Mouse (Mus musculus): ENCODE measurements at regions not wholly inside any gene's neighbourhood (a gene's known extent, or its start where the extent isn't known, plus 50 kb on each side); places are given as distances from the start of the nearest gene placed in this dataset.

- no peak overlapping the region for H3K9ac ChIP-seq
- no peaks in the 10 kb centered on the region for H3K36me3 ChIP-seq
- H3K4me3 ChIP-seq = no peak overlapping the region
- H3K4me1 ChIP-seq = peaks cover 66% of the 10 kb centered on the region
- ATAC-seq (ENCODE audit: insufficient number of reproducible peaks, insufficient read depth, low FRiP score, low TSS enrichment, low read depth) = no peak
- no peaks in the 10 kb centered on the region for H3K9me3 ChIP-seq
- WGBS = 88% methylated on average over 1 of the region's 1 CpGs
- no peak overlapping the region for H3K4me2 ChIP-seq
- peak overlapping the region; percentile 12; the same call in 1 of the 2 replicates for H3K27ac ChIP-seq
- H3K27me3 ChIP-seq = no peaks in the 10 kb centered on the region
These were observed 96.9 kb downstream of the Zfp36l1 start for GRCm38 (mm10) chr12:80015938-80016337.

GRCm38 (mm10) chr12:80014598-80014983 lies 98.2 kb downstream of the Zfp36l1 start:
- Histone ChIP-seq H3K4me2 (peak overlapping the region; percentile 49), H3K9me3 (no peaks in the 10 kb centered on the region), H3K36me3 (no peaks in the 10 kb centered on the region), H3K4me3 (peak overlapping the region; percentile 20; the same call in 1 of the 2 replicates), H3K9ac (peak overlapping the region; percentile 54), H3K4me1 (peaks cover 59% of the 10 kb centered on the region), H3K27me3 (no peaks in the 10 kb centered on the region), H3K27ac (peak overlapping the region; percentile 97)
- WGBS = 48% methylated on average over 7 of the region's 7 CpGs
- no peak for ATAC-seq (ENCODE audit: insufficient number of reproducible peaks, insufficient read depth, low FRiP score, low TSS enrichment, low read depth)

- no peaks in the 10 kb centered on the region for H3K9me3 ChIP-seq
- no peaks in the 10 kb centered on the region for H3K36me3 ChIP-seq
- H3K4me3 ChIP-seq = peak overlapping the region; percentile 20
- H3K4me2 ChIP-seq = peak overlapping the region; percentile 49
- 0 out of 2 replicates have a peak, but pooled peaks have one; percentile 53 for ATAC-seq (ENCODE audit: insufficient number of reproducible peaks, insufficient read depth, low FRiP score, low TSS enrichment, low read depth)
- H3K27ac ChIP-seq = peak overlapping the region; percentile 97
- H3K4me1 ChIP-seq = peaks cover 59% of the 10 kb centered on the region
- WGBS = 10% methylated on average over 14 of the region's 14 CpGs
- H3K9ac ChIP-seq = peak overlapping the region; percentile 54
- H3K27me3 ChIP-seq = no peaks in the 10 kb centered on the region
These were observed 98.8 kb downstream of the Zfp36l1 start for GRCm38 (mm10) chr12:80013904-80014597.

- Histone ChIP-seq H3K9ac (no peak overlapping the region), H3K27me3 (no peaks in the 10 kb centered on the region), H3K36me3 (no peaks in the 10 kb centered on the region), H3K9me3 (no peaks in the 10 kb centered on the region), H3K4me3 (no peak overlapping the region), H3K4me2 (peak overlapping the region; percentile 49), H3K4me1 (peaks cover 55% of the 10 kb centered on the region), H3K27ac (peak overlapping the region; percentile 97)
- 25% methylated on average over 6 of the region's 6 CpGs for WGBS
- no peak for ATAC-seq (ENCODE audit: insufficient number of reproducible peaks, insufficient read depth, low FRiP score, low TSS enrichment, low read depth)
These were observed 99.3 kb downstream of the Zfp36l1 start for GRCm38 (mm10) chr12:80013577-80013903.

GRCm38 (mm10) chr12:80011916-80012315 lies 100.9 kb downstream of the Zfp36l1 start:
- no peak for ATAC-seq (ENCODE audit: insufficient number of reproducible peaks, insufficient read depth, low FRiP score, low TSS enrichment, low read depth)
- 72% methylated on average over 6 of the region's 6 CpGs for WGBS
- no peak overlapping the region for H3K4me3 ChIP-seq
- H3K4me2 ChIP-seq = no peak overlapping the region
- no peak overlapping the region for H3K9ac ChIP-seq
- H3K27ac ChIP-seq = 0 out of 2 replicates have a peak overlapping the region, but pooled peaks have one; percentile 97
- no peaks in the 10 kb centered on the region for H3K27me3 ChIP-seq
- no peaks in the 10 kb centered on the region for H3K9me3 ChIP-seq
- H3K36me3 ChIP-seq = no peaks in the 10 kb centered on the region
- peaks cover 49% of the 10 kb centered on the region for H3K4me1 ChIP-seq

- Histone ChIP-seq H3K4me1 (peaks cover 42% of the 10 kb centered on the region), H3K27me3 (no peaks in the 10 kb centered on the region), H3K4me2 (no peak overlapping the region), H3K9me3 (no peaks in the 10 kb centered on the region), H3K9ac (no peak overlapping the region), H3K36me3 (no peaks in the 10 kb centered on the region), H3K4me3 (no peak overlapping the region), H3K27ac (no peak overlapping the region)
- WGBS = 92% methylated on average over 1 of the region's 1 CpGs
- no peak for ATAC-seq (ENCODE audit: insufficient number of reproducible peaks, insufficient read depth, low FRiP score, low TSS enrichment, low read depth)
These were observed 101.9 kb downstream of the Zfp36l1 start for GRCm38 (mm10) chr12:80010947-80011346.

GRCm38 (mm10) chr12:80010220-80010619 lies 102.6 kb downstream of the Zfp36l1 start:
- ATAC-seq (ENCODE audit: insufficient number of reproducible peaks, insufficient read depth, low FRiP score, low TSS enrichment, low read depth) = no peak
- H3K4me2 ChIP-seq = no peak overlapping the region
- no peak overlapping the region for H3K27ac ChIP-seq
- H3K4me3 ChIP-seq = no peak overlapping the region
- WGBS = 58% methylated on average over 2 of the region's 2 CpGs
- no peaks in the 10 kb centered on the region for H3K27me3 ChIP-seq
- H3K36me3 ChIP-seq = no peaks in the 10 kb centered on the region
- peaks cover 41% of the 10 kb centered on the region for H3K4me1 ChIP-seq
- no peaks in the 10 kb centered on the region for H3K9me3 ChIP-seq
- no peak overlapping the region for H3K9ac ChIP-seq

- peak; percentile 52; the same call in 1 of the 2 replicates for ATAC-seq (ENCODE audit: insufficient number of reproducible peaks, insufficient read depth, low FRiP score, low TSS enrichment, low read depth)
- Histone ChIP-seq H3K4me1 (peaks cover 23% of the 10 kb centered on the region), H3K4me2 (no peak overlapping the region), H3K36me3 (no peaks in the 10 kb centered on the region), H3K9ac (0 out of 2 replicates have a peak overlapping the region, but pooled peaks have one; percentile 37), H3K27me3 (no peaks in the 10 kb centered on the region), H3K9me3 (no peaks in the 10 kb centered on the region), H3K27ac (peak overlapping the region; percentile 68), H3K4me3 (no peak overlapping the region)
- WGBS = 37% methylated on average over 7 of the region's 7 CpGs
These were observed 105.0 kb downstream of the Zfp36l1 start for GRCm38 (mm10) chr12:80007849-80008248.

- H3K36me3 ChIP-seq = no peaks in the 10 kb centered on the region
- no peak overlapping the region for H3K4me2 ChIP-seq
- no peak for ATAC-seq (ENCODE audit: insufficient number of reproducible peaks, insufficient read depth, low FRiP score, low TSS enrichment, low read depth)
- no peak overlapping the region; the same call in 1 of the 2 replicates for H3K27ac ChIP-seq
- H3K4me3 ChIP-seq = no peak overlapping the region
- H3K9ac ChIP-seq = no peak overlapping the region
- H3K4me1 ChIP-seq = peaks cover 29% of the 10 kb centered on the region
- WGBS = 81% methylated on average over 13 of the region's 13 CpGs
- H3K9me3 ChIP-seq = no peaks in the 10 kb centered on the region
- H3K27me3 ChIP-seq = no peaks in the 10 kb centered on the region
These were observed 107.4 kb downstream of the Zfp36l1 start for GRCm38 (mm10) chr12:80005227-80005919.

GRCm38 (mm10) chr12:80004575-80004974 lies 108.2 kb downstream of the Zfp36l1 start:
- Histone ChIP-seq H3K27ac (peak overlapping the region; percentile 48; the same call in 1 of the 2 replicates), H3K9ac (no peak overlapping the region), H3K9me3 (no peaks in the 10 kb centered on the region), H3K27me3 (no peaks in the 10 kb centered on the region), H3K4me3 (no peak overlapping the region), H3K4me1 (peaks cover 26% of the 10 kb centered on the region), H3K4me2 (no peak overlapping the region), H3K36me3 (no peaks in the 10 kb centered on the region)
- no peak for ATAC-seq (ENCODE audit: insufficient number of reproducible peaks, insufficient read depth, low FRiP score, low TSS enrichment, low read depth)
- WGBS = 77% methylated on average over 6 of the region's 6 CpGs

- H3K27ac ChIP-seq = no peak overlapping the region
- 89% methylated on average over 12 of the region's 12 CpGs for WGBS
- no peak overlapping the region for H3K4me3 ChIP-seq
- H3K36me3 ChIP-seq = no peaks in the 10 kb centered on the region
- no peaks in the 10 kb centered on the region for H3K9me3 ChIP-seq
- H3K27me3 ChIP-seq = no peaks in the 10 kb centered on the region
- peaks cover 30% of the 10 kb centered on the region for H3K4me1 ChIP-seq
- no peak for ATAC-seq (ENCODE audit: insufficient number of reproducible peaks, insufficient read depth, low FRiP score, low TSS enrichment, low read depth)
- H3K4me2 ChIP-seq = no peak overlapping the region
- H3K9ac ChIP-seq = no peak overlapping the region
These were observed 109.3 kb downstream of the Zfp36l1 start for GRCm38 (mm10) chr12:80003486-80003885.
